Mouse (Mus musculus): ENCODE results near the gene Coq8b.

Gene Coq8b

GRCm38 (mm10) chr7:27264761-27265160 is 31.9 kb downstream of the Coq8b start:
- DNase-seq (ENCODE audit: extremely low read depth, insufficient read length, low spot score) = no peak

GRCm38 (mm10) chr7:27266515-27267128 is 33.8 kb downstream of the Coq8b start:
- DNase-seq (ENCODE audit: extremely low read depth, insufficient read length, low spot score) = no peak

- no peak for DNase-seq (ENCODE audit: extremely low read depth, insufficient read length, low spot score)
Measured at GRCm38 (mm10) chr7:27271423-27271822, 38.6 kb downstream of the Coq8b start.

- DNase-seq (ENCODE audit: extremely low read depth, insufficient read length, low spot score) = no peak
Measured at GRCm38 (mm10) chr7:27273739-27274351, 41.0 kb downstream of the Coq8b start.

GRCm38 (mm10) chr7:27274916-27275315 is 42.1 kb downstream of the Coq8b start:
- no peak for DNase-seq (ENCODE audit: extremely low read depth, insufficient read length, low spot score)

- DNase-seq (ENCODE audit: extremely low read depth, insufficient read length, low spot score) = no peak
Measured at GRCm38 (mm10) chr7:27276021-27276420, 43.2 kb downstream of the Coq8b start.

GRCm38 (mm10) chr7:27277191-27277590 is 44.4 kb downstream of the Coq8b start:
- DNase-seq (ENCODE audit: extremely low read depth, insufficient read length, low spot score) = no peak

- no peak for DNase-seq (ENCODE audit: extremely low read depth, insufficient read length, low spot score)
Measured at GRCm38 (mm10) chr7:27281717-27282116, 48.9 kb downstream of the Coq8b start.

- no peak for DNase-seq (ENCODE audit: extremely low read depth, insufficient read length, low spot score)
Measured at GRCm38 (mm10) chr7:27282225-27282624, 49.4 kb downstream of the Coq8b start.

GRCm38 (mm10) chr7:27284865-27285697 is 52.3 kb downstream of the Coq8b start:
- DNase-seq (ENCODE audit: extremely low read depth, insufficient read length, low spot score) = no peak

- DNase-seq (ENCODE audit: extremely low read depth, insufficient read length, low spot score) = no peak
Measured at GRCm38 (mm10) chr7:27285698-27286066, 52.9 kb downstream of the Coq8b start.

- no peak for DNase-seq (ENCODE audit: extremely low read depth, insufficient read length, low spot score)
Measured at GRCm38 (mm10) chr7:27288732-27289131, 55.9 kb downstream of the Coq8b start.

- no peak for DNase-seq (ENCODE audit: extremely low read depth, insufficient read length, low spot score)
Measured at GRCm38 (mm10) chr7:27290555-27290954, 57.7 kb downstream of the Coq8b start.

- peak; percentile 24 for DNase-seq (ENCODE audit: extremely low read depth, insufficient read length, low spot score)
Measured at GRCm38 (mm10) chr7:27291795-27292466, 59.1 kb downstream of the Coq8b start.

- no peak for DNase-seq (ENCODE audit: extremely low read depth, insufficient read length, low spot score)
Measured at GRCm38 (mm10) chr7:27295956-27296355, 63.1 kb downstream of the Coq8b start.

- DNase-seq (ENCODE audit: extremely low read depth, insufficient read length, low spot score) = no peak
Measured at GRCm38 (mm10) chr7:27296518-27296917, 63.7 kb downstream of the Coq8b start.

GRCm38 (mm10) chr7:27298033-27298610 is 65.3 kb downstream of the Coq8b start:
- DNase-seq (ENCODE audit: extremely low read depth, insufficient read length, low spot score) = no peak

GRCm38 (mm10) chr7:27298816-27299215 is 66.0 kb downstream of the Coq8b start:
- DNase-seq (ENCODE audit: extremely low read depth, insufficient read length, low spot score) = no peak

GRCm38 (mm10) chr7:27300351-27300750 is 67.5 kb downstream of the Coq8b start:
- no peak for DNase-seq (ENCODE audit: extremely low read depth, insufficient read length, low spot score)

- DNase-seq (ENCODE audit: extremely low read depth, insufficient read length, low spot score) = no peak
Measured at GRCm38 (mm10) chr7:27300801-27301200, 68.0 kb downstream of the Coq8b start.

GRCm38 (mm10) chr7:27302172-27302571 is 69.3 kb downstream of the Coq8b start:
- no peak for DNase-seq (ENCODE audit: extremely low read depth, insufficient read length, low spot score)
